Mouse (Mus musculus) testis, adult 2 months (tissue): ENCODE results near the gene Slc2a6.

Experiments
- CTCF ChIP-seq: fragments of 200-500 bp; IDR thresholded peaks from 2 replicates; pipeline ENCODE4 v1.5.1; 2012; ENCODE audit warnings: low read depth, mild to moderate bottlenecking, inconsistent platforms, low read length, moderate library complexity; ENCODE audit not compliant: control insufficient read depth, insufficient read depth, insufficient replicate concordance
- POLR2A ChIP-seq: fragments of 200-500 bp; IDR thresholded peaks from 2 replicates; pipeline ENCODE4 v1.6.1; 2012; ENCODE audit warnings: low read depth, mild to moderate bottlenecking, inconsistent platforms, low read length, moderate library complexity; ENCODE audit not compliant: control insufficient read depth

DNA sequence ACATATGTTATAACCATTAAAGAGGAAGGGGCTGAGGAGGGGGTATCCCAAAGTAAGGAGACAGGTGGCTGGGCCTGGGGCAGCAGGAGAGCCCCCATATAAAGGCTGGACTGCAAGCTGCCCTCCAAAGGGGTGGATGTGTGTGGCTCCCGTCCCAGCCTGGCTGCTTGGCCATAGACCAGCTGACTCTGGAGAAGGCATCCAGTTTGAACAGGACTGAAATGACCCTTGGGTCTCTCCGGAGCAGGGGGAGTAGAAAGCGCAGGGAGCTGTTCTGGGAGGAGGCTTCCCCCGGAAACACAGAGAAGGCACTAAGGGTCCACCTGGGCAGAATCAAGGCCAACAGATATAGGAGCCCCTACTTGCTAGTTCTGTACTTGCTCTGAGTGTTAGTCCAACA lies 47.0 kb upstream of the Slc2a6 start:
- no peak for TF ChIP-seq CTCF
- TF ChIP-seq POLR2A = no peak
